Mouse (Mus musculus): Measurements from ENCODE around the gene Atp1b4.
A peak's percentile ranks its signal among the peaks of the same experiment; 100 is the strongest.
"Not testable (repeated sequence)": the region's sequence is repeated elsewhere in the genome, so short reads cannot be mapped to it uniquely, and the experiment has no call there.

Gene Atp1b4

GRCm38 (mm10) chrX:38315884-38316283, at the start of gene Atp1b4:
TSS of gene Atp1b4 (plus strand) at chrX:38316184.
- no peak for DNase-seq

- DNase-seq, result no peak
These were observed 7.4 kb upstream of the Atp1b4 start for GRCm38 (mm10) chrX:38308597-38308996.

- DNase-seq, result no peak
These were observed 4.9 kb upstream of the Atp1b4 start for GRCm38 (mm10) chrX:38311054-38311453.

- no peak for DNase-seq
These were observed 2.9 kb upstream of the Atp1b4 start for GRCm38 (mm10) chrX:38312910-38313625.

GRCm38 (mm10) chrX:38313626-38314210, 2.3 kb upstream of the Atp1b4 start:
- no peak for DNase-seq

GRCm38 (mm10) chrX:38330695-38331406, 14.9 kb downstream of the Atp1b4 start:
- no peak for DNase-seq

- peak; percentile 9 for DNase-seq
These were observed 18.6 kb downstream of the Atp1b4 start for GRCm38 (mm10) chrX:38334329-38335279.

- no peak for DNase-seq
These were observed 46.0 kb downstream of the Atp1b4 start for GRCm38 (mm10) chrX:38362016-38362415.

- not testable (repeated sequence) for DNase-seq
These were observed 48.6 kb downstream of the Atp1b4 start for GRCm38 (mm10) chrX:38364621-38365020.

GRCm38 (mm10) chrX:38373169-38373568, 57.2 kb downstream of the Atp1b4 start:
- DNase-seq, result not testable (repeated sequence)
